Mouse (Mus musculus) kidney, postnatal 25 days (tissue): ENCODE measurements around the gene Gm9857.

ENCODE experiments used
- DNase-seq, 2 experiments: peaks; one replicate each; pipeline ENCODE4 v3.0.0; 2021; ENCODE audit warnings: mixed read lengths in 2 of 2

The Gm9857 gene

GRCm38 (mm10) chr3:108940001-108940633, at the start of gene Gm9857:
TSS of gene Gm9857 (minus strand) at chr3:108940445.
- DNase-seq: peak in 1 of 2 experiments; percentile 54

DNA sequence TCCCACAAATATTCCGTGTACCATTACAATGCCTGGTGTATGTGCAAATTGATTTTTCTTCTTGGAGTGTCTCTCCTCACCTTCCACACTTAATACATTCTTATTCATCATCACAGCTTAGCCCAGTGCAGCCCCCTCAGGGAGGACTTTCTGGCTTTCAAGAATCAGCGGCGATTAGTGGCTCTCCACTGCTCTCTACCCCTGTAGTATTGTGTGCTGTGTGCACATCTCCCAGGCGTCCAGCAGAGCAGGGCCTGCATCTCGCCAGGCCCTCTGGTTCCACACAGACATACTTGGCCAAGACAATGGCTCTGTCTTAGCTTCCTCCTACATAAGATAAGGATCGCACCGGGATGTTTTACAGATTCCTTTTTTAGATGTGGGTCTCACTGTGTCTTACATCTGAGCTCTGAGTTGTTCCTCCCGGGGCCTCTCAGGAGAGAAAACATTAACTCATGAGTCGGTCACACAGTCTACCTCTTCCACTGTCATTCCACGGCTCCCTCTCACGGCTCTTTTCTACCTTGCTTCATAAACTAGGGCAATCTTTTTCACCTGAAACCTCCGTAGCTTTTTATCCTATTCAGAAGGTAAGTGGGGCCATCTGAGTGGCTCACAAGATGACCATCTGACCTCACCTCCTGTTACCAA, 46.9 kb upstream of the Gm9857 start:
- no peak for DNase-seq

- no peak for DNase-seq
Observed at GRCm38 (mm10) chr3:108986534-108986933, 46.3 kb upstream of the Gm9857 start.

DNA sequence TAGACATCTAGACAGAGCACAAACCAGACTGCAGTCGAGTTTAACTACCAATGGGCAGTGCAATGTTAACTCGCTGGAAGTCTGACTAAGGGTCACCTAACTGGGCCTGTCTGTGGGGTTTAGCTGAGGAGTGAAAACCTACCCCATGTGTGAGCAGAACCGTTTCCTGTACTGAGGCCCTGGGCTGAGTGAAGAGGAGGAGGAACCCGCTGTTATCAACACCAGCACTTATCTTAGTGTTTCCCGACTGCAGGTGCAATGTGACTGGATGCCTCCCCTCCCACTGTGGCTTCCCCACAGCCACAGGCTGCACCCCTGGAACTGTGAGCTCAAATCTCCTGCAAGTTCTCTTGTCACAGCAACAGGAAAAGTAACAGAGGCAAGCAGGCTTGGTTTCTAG, 43.7 kb upstream of the Gm9857 start:
- no peak for DNase-seq

GRCm38 (mm10) chr3:108981946-108982345, 41.7 kb upstream of the Gm9857 start:
- no peak for DNase-seq

DNA sequence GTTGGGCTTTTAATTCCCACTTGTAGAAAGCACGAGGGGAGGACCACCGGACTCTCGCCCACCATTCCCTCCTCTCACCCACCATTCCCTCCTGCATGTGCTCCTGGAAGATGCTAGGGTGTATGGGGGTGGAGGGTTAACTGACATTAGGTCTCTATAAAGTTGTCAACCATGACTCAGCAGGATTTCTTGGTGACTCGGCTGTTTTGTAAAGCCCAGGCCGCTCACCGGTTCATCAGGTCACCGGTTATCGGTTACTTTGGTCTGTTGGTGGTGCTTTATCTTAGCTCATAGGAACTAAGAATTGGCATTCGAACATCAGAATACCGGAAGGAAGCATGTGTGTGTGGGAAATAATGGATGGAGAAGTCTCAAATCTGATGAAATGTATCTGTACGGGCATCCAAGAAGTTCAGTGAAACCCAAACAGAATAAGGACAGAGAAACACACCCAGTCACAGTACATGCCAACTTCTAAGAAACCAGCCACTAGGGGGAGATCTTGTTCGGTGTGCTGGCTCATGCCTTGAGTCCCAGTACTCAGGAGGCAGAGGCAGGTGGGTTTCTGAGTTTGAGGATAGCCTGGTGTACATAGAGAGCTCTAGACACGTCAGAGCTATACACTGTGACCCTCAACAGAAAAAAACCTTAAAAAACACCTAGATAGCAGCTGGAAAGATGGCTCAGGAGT, 37.2 kb upstream of the Gm9857 start:
- DNase-seq: peak in 1 of 2 experiments; percentile 17

GRCm38 (mm10) chr3:108974920-108975485, 34.8 kb upstream of the Gm9857 start:
- peak in 1 of 2 experiments; percentile 36 for DNase-seq

DNA sequence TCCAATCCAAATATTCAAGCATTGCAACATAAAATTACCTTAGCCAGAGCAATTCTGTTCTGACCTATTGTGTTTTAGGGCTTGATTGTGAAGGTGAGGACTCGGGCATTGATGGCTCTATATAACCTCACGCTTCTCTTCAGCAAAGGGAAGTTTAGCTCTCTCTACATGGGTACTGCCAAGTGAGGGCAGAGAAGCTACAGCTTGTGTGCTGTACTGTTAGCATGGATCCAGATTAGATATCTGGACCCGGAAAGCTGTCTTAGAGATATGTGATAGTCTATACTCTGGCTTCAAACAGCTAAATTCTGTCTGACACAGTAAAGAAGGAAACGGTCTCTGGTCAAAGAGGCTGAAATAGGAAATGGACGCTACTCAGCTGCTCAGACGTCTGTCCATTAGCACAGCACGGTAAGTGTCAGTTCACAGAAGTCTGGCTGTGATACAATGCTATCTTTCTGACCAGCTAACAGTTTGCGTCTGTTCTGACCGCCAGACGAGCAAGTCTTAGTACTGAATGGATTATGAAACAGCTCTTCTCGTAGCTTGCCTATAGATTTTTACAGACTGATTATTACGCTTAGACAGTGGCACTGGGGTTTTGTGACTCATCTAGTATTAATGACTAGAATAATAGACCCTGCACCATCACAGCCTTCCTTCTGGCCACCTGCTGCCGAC, 33.9 kb upstream of the Gm9857 start:
- no peak for DNase-seq

GRCm38 (mm10) chr3:108966051-108966450, 25.8 kb upstream of the Gm9857 start:
- DNase-seq: no peak

DNA sequence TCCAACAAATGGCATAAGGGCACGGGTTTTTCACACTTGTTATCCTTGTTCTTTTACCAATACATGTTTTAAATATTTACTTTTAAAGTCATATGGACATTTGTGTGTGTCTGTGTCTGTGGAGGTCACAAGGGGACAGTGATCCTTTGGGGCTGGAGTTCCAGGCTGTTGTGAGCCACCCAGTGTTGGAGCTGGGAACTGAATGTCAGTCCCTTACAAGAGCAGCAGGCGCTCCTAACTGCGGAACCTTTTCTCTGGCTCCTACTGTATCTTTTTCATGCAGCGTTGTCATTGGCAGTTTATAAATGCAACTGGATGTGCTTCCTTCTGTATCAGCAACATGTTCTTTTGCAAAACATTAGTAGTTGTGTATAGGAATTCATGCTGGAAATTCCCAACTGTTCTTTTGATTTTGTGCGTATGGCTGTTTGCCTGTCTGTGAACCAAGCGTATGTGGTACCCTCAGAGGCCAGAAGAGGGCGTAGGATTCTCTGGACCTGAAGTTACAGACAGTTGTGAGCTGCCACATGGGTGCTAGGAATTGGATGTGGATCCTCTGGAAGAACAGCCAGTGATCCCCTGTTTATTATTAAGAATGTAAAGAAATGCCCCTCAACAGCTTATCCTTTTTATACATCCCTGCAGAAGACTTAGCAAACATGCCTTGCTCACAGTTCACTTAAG, 24.3 kb upstream of the Gm9857 start:
- no peak for DNase-seq

DNA sequence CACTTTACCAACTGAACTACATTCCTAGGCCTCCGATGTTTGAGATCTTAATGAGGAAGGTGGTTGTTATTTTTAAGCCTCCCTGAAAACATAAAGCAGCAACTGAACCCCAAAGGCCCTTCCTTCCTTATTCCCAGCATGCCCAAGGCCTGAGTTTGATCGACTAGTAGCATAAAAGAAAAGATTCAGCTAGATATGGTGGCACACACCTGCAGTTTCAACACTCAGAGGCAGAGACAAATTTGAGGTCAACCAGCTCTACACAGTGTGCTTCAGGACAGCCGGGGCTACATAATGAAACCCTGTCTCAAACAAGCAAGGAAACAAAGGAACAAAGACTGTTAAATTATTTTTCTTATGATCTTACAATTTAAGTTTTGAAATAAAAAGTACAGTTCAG, 23.5 kb upstream of the Gm9857 start:
- DNase-seq: no peak

DNA sequence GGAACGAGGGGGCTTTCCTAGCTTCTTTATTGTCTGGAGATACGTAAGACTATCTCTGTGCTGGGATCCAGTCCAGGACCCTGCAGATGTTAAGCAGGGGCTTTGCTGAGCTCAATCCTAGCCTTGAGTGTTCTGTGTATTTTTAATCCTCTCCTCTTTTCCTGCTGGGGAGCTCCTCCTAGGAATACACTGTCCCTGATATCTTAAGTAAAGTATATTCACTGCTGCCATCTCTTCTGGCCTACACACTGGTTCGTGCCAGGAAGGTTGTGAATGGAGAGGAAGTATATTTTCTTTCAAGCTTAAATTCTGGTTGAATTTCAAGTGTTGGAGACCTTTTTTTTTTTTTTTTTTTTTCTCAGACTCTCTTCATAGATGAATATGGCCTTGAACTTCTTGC, 23.0 kb upstream of the Gm9857 start:
- no peak for DNase-seq

DNA sequence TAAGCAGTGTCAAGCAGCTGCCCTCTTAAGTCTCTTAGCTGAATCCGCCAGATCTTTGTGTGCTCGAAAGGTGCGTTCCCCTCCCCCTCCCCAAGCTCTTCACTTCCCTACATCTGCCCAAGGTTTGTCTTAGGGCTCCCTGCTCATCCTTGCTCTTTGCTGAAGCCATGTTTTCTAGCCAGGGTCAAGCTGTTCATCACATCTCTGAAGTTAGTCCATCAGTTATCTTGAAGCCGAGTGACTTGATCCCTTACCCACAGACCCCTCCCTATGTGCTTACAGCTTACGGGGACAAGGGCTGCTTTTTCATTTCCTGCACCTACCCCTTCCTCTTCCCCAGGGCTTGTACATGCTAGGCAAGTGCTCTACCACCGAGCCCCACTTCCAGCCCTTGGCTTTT, 21.4 kb upstream of the Gm9857 start:
- no peak for DNase-seq

DNA sequence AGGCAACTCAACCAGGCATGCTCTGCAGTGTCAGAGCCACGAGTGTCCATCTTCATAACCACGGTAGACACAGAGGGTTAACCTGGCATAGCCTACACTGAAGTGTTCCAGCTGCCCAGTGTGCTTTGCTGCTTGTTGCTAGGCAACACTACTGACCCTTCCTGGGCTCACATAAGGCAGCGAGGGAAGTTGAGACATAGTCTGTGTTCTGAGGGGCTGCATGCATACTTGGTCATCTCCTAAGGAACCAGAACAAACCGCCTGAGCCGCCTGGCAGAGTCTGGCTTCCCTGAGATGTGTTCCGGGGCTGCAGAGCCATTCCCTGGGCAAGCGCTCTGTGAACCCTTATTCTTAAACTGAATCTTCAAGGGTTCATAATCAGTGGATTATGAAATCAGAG, 21.0 kb upstream of the Gm9857 start:
- no peak for DNase-seq

- no peak for DNase-seq
Observed at GRCm38 (mm10) chr3:108959680-108960295, 19.5 kb upstream of the Gm9857 start.

- no peak for DNase-seq
Observed at GRCm38 (mm10) chr3:108957976-108958375, 17.7 kb upstream of the Gm9857 start.

DNA sequence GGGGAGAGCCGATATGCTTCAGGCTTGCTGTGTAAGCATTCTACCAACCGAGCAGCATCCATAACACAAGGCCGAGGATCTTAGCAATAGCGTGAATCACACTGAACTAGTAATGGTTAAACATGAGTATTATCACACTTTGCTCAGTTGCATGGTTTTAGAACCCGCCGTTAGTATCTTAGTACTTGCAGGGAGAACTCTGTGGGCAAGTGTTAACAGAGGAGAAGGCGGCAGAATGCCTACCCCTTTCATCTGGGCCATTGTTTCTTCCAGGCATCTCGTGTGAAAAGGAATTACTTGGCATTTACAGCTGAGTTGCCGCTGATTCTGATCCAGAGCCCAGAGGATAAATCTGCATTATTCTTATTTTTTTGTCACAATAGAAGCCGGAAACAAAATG, 751 bp upstream of the Gm9857 start:
- DNase-seq: no peak

DNA sequence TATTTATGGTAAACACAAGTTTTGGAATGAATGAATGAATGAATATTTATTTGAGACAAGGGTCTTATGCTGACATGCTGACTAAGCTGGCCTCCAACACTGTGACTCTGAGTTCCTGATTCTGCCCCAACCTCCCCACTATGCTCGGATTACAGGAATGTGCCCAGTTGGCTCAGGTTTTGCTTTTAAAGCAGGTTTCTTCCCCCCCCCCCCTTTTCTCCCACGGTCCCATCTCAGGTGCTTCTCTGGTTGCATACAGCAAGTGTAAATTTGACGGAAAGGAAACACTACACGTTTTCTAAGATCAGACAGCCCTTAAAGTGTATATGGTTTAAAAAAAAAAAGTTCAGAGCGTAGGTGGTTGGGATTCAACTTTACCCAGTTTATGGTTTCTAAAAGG, 672 bp downstream of the Gm9857 start, which contains the start of gene Henmt1:
Gene Henmt1 (plus strand): TSS at position 301 of the 400 bp plus-strand sequence.
- no peak for DNase-seq

- DNase-seq: no peak
Observed at GRCm38 (mm10) chr3:108938691-108939090, 1.6 kb downstream of the Gm9857 start.

GRCm38 (mm10) chr3:108933557-108933956, 6.7 kb downstream of the Gm9857 start:
- DNase-seq: no peak

GRCm38 (mm10) chr3:108926308-108926707, 13.9 kb downstream of the Gm9857 start:
- DNase-seq: no peak

DNA sequence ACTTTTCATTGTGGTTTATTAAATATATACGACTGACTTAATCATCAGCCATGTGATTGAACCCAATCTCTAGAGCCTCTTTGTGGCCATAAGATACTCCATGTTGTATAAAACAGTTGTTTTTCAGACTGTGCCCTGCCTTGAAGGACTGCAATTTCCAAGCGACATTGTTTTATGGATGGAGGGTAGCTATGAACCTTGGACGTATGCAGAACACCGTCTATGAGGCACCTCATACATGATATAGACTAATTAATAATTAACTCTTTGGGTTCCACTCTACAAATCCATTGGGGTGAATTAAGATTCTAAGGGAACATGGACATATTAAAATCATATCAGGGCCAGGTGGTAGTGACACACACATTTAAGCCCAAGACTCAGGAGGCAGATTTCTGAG, 14.6 kb downstream of the Gm9857 start:
- no peak for DNase-seq
